Mouse (Mus musculus) liver, embryonic 11.5 days (tissue): Measurements from ENCODE around the gene Gkn2. TPM values are rescaled to one million over a fixed set of nuclear protein-coding genes. Genes with fewer than 3 reads are reported as not detected.

Experiments used
- ATAC-seq: fragments of 200-750 bp; cut with Nextera tagmentation; replicated peaks from 2 replicates; pipeline ENCODE4 v1.8.0; 2017; ENCODE audit warnings: moderate number of reproducible peaks, mild to moderate bottlenecking, moderate TSS enrichment, moderate library complexity; ENCODE audit not compliant: low FRiP score
- DNase-seq: peaks from one replicate; pipeline ENCODE4 v3.0.0-alpha.2; 2017; ENCODE audit warnings: low spot score
- H3K27ac ChIP-seq: fragments of 300-500 bp; sonication (generic); 2 replicates; pipeline ENCODE4 v1.5.1; 2014; ENCODE audit warnings: mild to moderate bottlenecking, low read depth, low read length, control low read depth
- H3K27me3 ChIP-seq: fragments of 300-500 bp; sonication (generic); replicated peaks from 2 replicates; pipeline ENCODE4 v1.6.1; 2014; ENCODE audit warnings: low read length, mixed read lengths; ENCODE audit not compliant: control insufficient read depth, insufficient read depth
- H3K36me3 ChIP-seq: fragments of 300-500 bp; sonication (generic); 2 replicates; pipeline ENCODE4 v1.6.1; 2014; ENCODE audit warnings: mild to moderate bottlenecking, low read length, moderate library complexity, mixed read lengths; ENCODE audit not compliant: control insufficient read depth, insufficient read depth
- H3K4me1 ChIP-seq: fragments of 300-500 bp; sonication (generic); replicated peaks from 2 replicates; pipeline ENCODE4 v1.6.1; 2014; ENCODE audit warnings: low read length, mixed read lengths; ENCODE audit not compliant: control insufficient read depth, insufficient read depth
- H3K4me2 ChIP-seq: fragments of 300-500 bp; sonication (generic); 2 replicates; pipeline ENCODE4 v1.6.1; 2014; ENCODE audit warnings: mild to moderate bottlenecking, control low read depth, moderate library complexity
- H3K4me3 ChIP-seq: fragments of 300-500 bp; sonication (generic); 2 replicates; pipeline ENCODE4 v1.5.1; 2014; ENCODE audit warnings: low read depth, low read length, control low read depth
- H3K9ac ChIP-seq: fragments of 300-500 bp; sonication (generic); 2 replicates; pipeline ENCODE4 v1.6.1; 2014; ENCODE audit warnings: low read depth, low read length, control low read depth
- H3K9me3 ChIP-seq: fragments of 300-500 bp; sonication (generic); 2 replicates; pipeline ENCODE4 v1.6.1; 2016; ENCODE audit warnings: low read length, inconsistent platforms, mixed read lengths; ENCODE audit not compliant: control insufficient read depth
- WGBS: fragments of 180-500 bp; shearing (Covaris S2); extraction: QIAGEN DNeasy Blood & Tissue Kit; methylation state at CpG from one replicate; pipeline ENCODE4 v1.1.7; 2014; 5-methylcytosine and 5-hydroxymethylcytosine counted together
- polyA plus RNA-seq: library from polyadenylated mRNA; unstranded; fragments of >200 nt; fragmentation: Nextera tagmentation; extraction: Ambion mirVana; gene quantifications from 2 replicates; pipeline ENCODE4 v1.2.1, GENCODE M21; 2014

The Gkn2 gene
- not detected in 2 replicates for polyA plus RNA-seq

DNA sequence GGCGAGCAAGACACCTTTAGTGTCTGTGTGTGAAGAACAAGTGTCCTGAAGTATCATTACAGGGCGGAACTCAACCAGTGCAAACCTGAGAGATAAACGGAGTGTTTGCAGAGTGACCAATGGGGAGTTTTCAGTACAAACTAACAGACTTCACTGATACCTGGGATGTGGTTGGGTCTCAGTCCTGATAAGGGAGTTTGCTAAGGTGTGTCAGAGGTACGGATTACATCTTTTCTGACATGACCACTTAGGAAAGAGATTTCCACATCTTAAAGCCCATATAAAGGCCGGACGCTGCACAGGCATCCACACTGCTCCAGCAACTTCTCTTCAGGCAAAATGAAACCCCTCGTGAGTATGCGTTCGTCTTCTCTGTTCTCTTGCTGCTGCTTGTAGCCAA is at the start of gene Gkn2:
Gkn2 (plus strand) TSS at position 301 of the 400 bp plus-strand sequence.
- Histone ChIP-seq H3K27me3 (no peaks in the 10 kb centered on the region), H3K9me3 (no peaks in the 10 kb centered on the region), H3K27ac (no peak within 1 kb of the TSS), H3K4me3 (no peak within 1 kb of the TSS), H3K9ac (no peak within 1 kb of the TSS), H3K36me3 (no peaks in the 10 kb centered on the region), H3K4me2 (no peak within 1 kb of the TSS), H3K4me1 (no peaks in the 10 kb centered on the region)
- ATAC-seq (no peak), DNase-seq (no peak)
- whole genome bisulfite sequencing: 74% methylated on average over 9 of the region's 9 CpGs

DNA sequence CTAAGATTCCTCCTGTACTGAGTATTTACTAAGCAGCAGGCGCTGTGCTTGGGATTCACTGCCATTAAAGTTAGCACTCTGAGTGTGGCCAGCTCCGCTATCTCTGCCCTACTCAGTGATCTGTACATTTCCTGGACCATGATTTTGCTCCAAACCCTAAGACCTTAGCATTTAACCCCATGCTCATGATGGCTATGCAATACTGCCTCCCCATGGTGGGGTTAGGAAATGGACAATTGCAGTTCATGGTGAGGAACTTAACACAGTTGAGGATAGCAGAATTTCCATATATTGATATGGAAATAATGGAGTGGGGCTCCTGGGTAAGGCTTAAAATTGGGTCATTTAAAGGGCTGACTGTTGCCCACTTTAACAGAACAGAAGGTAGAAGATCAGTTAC is 49.8 kb upstream of the Gkn2 start:
- DNase-seq: no peak
- WGBS: 70% methylated on average over 2 of the region's 2 CpGs
- Histone ChIP-seq H3K4me3 (no peak overlapping the region), H3K27ac (no peak overlapping the region), H3K9ac (no peak overlapping the region), H3K36me3 (no peaks in the 10 kb centered on the region), H3K4me1 (no peaks in the 10 kb centered on the region), H3K4me2 (no peak overlapping the region), H3K27me3 (no peaks in the 10 kb centered on the region; the same call in 1 of the 2 replicates), H3K9me3 (no peaks in the 10 kb centered on the region)
- ATAC-seq: no peak

DNA sequence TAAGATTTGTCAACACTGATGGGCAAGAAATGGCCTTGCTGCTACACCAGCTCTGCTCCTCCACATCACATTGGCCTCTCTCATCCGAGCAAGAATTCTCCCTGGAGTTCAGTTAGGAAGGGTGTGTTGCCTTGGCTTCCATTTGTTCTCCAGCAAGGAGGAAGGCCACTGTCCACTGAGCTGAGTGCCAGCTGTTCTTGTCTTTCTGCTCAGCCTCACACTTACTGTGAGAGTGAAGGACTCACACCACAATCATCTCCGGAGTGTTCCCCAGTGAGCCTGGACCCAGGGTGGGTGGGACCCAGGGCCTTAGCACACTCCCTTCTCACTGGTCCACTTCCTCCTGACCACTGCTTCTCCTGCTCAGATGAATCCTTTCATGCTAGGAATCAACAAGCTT is 46.2 kb upstream of the Gkn2 start:
- Histone ChIP-seq H3K4me2 (no peak overlapping the region), H3K27me3 (no peaks in the 10 kb centered on the region; the same call in none of the 2 replicates), H3K9me3 (no peaks in the 10 kb centered on the region), H3K27ac (no peak overlapping the region), H3K9ac (no peak overlapping the region), H3K4me1 (no peaks in the 10 kb centered on the region), H3K4me3 (no peak overlapping the region), H3K36me3 (no peaks in the 10 kb centered on the region)
- DNase-seq (no peak), ATAC-seq (no peak)
- WGBS: 81% methylated on average over 2 of the region's 2 CpGs

DNA sequence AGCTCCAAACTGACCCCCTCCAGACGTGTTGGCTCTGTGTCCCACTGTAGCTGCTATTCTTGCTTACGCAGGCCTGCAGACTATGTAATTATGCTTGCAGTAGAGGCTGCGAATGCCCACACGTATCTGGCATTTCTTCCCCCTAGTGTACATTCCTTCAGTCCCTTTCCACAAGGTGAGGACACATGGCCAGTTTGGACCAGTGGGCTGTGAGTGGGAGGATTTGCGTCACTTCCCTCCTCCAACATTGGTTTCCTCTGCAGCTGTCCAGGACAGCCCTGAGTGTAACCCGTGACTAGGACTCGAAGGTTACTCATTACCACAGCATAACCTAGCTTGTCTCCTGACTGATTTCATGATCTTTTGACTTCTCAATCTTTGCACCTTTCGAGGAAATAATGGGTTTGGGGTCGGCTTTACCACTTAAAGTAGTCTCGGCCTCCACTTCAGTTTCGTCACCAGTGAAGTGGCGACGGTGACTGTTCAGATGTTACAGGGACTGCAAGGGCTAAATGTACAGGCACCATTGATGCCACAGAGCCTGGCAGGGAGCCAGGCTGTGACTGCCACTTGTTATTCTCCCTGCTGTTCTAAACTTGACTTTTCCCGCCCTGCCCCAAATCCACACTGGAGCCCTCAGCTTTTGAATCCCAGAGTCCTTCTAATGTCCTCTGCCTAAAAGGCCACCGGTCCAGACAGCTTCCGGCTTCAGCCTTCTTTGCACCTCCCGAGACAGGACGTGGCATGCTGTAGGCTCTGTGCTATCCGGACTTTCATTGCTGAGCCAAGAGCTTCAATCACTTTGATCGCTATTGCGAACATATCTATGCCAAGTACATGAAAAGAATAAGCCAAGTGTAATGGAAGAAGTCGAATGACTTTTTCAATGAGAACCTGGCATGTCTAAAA is 44.6 kb upstream of the Gkn2 start:
- Histone ChIP-seq H3K4me1 (no peaks in the 10 kb centered on the region), H3K27me3 (no peaks in the 10 kb centered on the region; the same call in none of the 2 replicates), H3K4me2 (no peak overlapping the region), H3K27ac (no peak overlapping the region), H3K36me3 (no peaks in the 10 kb centered on the region), H3K9me3 (no peaks in the 10 kb centered on the region), H3K9ac (no peak overlapping the region), H3K4me3 (no peak overlapping the region)
- DNase-seq (no peak), ATAC-seq (no peak)
- 78% methylated on average over 22 of the region's 22 CpGs for WGBS

DNA sequence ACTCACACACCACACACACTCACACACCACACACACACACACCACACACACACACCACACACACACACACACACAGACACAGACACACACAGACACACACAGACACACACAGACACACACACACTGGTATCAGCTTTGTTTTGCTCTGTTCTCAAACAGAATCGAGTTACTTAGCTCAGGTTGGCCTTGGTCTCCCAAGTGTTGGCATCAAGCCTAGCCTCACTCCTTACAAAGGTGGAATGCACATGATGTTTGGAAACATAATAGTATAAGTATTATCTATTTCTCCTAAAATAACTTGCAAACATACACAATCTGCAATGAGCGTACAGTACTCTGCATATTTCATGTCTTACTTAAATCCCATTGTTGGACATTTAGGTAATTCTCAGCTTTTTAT is 40.8 kb upstream of the Gkn2 start:
- Histone ChIP-seq H3K4me2 (no peak overlapping the region), H3K27me3 (peaks cover 20% of the 10 kb centered on the region), H3K4me3 (no peak overlapping the region), H3K4me1 (no peaks in the 10 kb centered on the region), H3K27ac (no peak overlapping the region), H3K36me3 (no peaks in the 10 kb centered on the region), H3K9me3 (no peaks in the 10 kb centered on the region), H3K9ac (no peak overlapping the region)
- DNase-seq (no peak), ATAC-seq (no peak)
- WGBS: 81% methylated on average over 2 of the region's 2 CpGs

DNA sequence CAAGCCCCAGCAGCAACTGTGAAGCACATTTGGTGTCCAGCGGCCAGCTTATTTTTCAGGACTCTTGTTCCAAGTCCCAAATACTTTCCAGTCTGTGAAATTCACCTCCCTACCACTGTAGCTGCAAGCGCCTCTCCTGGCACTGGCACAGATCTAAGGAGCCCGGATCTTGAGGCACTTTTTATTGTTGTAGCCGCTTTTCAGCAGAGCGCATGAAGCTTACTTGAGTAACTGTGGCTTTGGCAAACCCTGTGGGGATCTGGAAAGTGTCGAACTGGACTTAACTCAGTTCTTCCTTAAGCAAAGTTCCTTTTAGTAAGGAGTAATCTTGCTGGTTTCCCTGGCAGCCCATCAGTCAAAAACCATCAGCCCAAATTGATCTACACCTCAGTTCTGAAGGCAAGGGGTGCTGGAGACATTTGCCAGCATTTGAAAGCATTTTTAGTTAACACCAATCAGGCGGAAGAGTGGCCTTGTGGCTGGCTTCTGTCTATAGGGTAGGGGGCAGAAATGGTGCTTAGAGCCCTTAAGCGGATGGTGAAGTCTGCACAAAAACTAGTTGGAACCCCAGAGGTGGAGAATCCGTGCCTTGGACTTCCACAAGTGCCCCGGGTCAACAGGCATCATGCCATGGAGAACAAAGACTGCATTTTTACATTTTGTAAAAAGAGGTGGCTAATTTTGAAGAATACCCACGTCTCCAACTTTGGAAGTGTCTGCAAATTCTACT is 38.6 kb upstream of the Gkn2 start:
- Histone ChIP-seq H3K36me3 (no peaks in the 10 kb centered on the region), H3K9me3 (no peaks in the 10 kb centered on the region), H3K4me2 (peak overlapping the region; percentile 65), H3K4me3 (peak overlapping the region; percentile 55), H3K9ac (peak overlapping the region; percentile 62; the same call in 1 of the 2 replicates), H3K27me3 (peaks cover 20% of the 10 kb centered on the region), H3K4me1 (no peaks in the 10 kb centered on the region), H3K27ac (no peak overlapping the region)
- no peak for DNase-seq
- WGBS: 23% methylated on average over 11 of the region's 11 CpGs
- ATAC-seq: no peak

DNA sequence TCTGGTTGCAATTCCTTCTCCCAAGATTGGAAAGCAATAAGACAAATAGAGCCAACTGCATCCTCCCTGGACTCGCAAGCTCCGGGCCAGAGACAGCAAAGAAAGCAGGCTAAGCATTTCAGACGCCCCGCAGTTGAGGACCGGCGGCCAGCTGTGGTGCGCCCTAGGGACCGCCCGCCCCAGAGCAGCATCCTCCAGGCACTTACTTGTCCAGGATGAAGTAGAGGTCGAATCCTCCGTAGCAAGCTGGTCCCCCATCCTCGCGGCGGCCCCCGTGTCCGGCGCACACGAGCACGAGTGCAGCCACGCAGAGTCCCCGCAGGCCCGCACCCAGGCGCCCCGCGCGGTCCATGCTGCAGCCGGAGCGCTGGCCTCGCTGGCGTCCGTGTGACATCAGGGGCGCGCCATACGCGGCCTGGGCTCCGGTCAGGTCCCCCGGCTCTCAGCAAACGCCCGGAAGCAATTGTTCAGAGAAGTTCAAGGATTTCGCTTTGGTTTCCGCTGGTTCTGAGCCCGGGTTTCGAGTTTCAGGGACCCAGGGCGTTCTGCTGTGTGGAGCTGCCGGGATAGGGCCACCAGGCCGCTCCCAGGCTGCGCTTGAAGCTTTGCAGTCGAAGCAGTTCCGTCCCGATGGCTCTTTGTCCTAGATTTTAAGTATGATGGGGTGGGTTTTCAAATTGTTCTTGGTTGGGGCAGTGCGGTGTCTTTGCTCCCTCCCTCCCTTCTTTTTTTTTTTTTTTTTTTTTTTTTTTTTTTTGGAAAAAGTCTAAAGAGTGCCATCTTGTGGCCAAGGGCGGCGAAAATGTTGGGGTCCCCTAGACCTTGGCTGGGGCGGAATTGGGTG is 37.8 kb upstream of the Gkn2 start, which contains the start of gene Antxr1:
Antxr1 (minus strand) TSS at position 731 of the 844 bp plus-strand sequence.
- Histone ChIP-seq H3K4me3 (peak within 1 kb of the TSS; percentile 55), H3K27me3 (peaks cover 20% of the 10 kb centered on the region), H3K4me2 (peak within 1 kb of the TSS; percentile 65), H3K4me1 (no peaks in the 10 kb centered on the region), H3K27ac (peak within 1 kb of the TSS; percentile 26; the same call in 1 of the 2 replicates), H3K36me3 (no peaks in the 10 kb centered on the region), H3K9me3 (no peaks in the 10 kb centered on the region), H3K9ac (peak within 1 kb of the TSS; percentile 62)
- 1% methylated on average over 54 of the region's 54 CpGs for WGBS
- ATAC-seq (no peak), DNase-seq (peak; percentile 72)

DNA sequence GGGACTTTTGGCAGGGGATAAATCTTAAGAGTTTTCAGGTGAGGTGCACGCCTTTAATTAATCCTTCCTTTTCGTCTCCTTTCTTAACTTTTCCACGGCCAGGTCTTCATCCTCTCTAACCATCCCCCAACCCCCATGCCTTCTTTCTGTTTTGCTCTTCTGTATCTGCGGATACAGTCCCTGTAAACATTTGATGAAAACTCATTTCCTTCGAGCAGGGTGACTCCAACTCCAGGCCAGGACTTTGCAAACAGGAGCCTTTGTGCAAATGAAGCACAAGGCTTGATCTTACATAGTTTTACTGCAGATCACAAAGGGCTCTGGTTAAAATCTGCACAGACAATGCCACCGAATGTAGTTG is 37.2 kb upstream of the Gkn2 start:
- Histone ChIP-seq H3K27me3 (peaks cover 20% of the 10 kb centered on the region), H3K27ac (no peak overlapping the region), H3K4me1 (no peaks in the 10 kb centered on the region), H3K4me2 (no peak overlapping the region; the same call in 1 of the 2 replicates), H3K36me3 (no peaks in the 10 kb centered on the region), H3K9ac (no peak overlapping the region), H3K4me3 (no peak overlapping the region), H3K9me3 (no peaks in the 10 kb centered on the region)
- no peak for DNase-seq
- 29% methylated on average over 6 of the region's 6 CpGs for WGBS
- no peak for ATAC-seq
